Mouse (Mus musculus) liver, postnatal 0 days (tissue): ENCODE data around the gene Gpr162. TPM values are rescaled to one million over a fixed set of nuclear protein-coding genes. Genes with fewer than 3 reads are reported as not detected.

Experiments used
- ATAC-seq: fragments of 200-750 bp; cut with Nextera tagmentation; 2 replicates; pipeline ENCODE4 v1.8.0; 2017; ENCODE audit warnings: mild to moderate bottlenecking, moderate library complexity
- DNase-seq: peaks from one replicate; pipeline ENCODE4 v3.0.0-alpha.2; 2016
- H3K27ac ChIP-seq: fragments of 300-500 bp; sonication (generic); 2 replicates; pipeline ENCODE4 v1.5.1; 2014; ENCODE audit warnings: antibody characterized with exemption, moderate library complexity, mild to moderate bottlenecking, low read depth
- H3K27me3 ChIP-seq: fragments of 300-500 bp; sonication (generic); 2 replicates; pipeline ENCODE4 v1.6.1; 2014; ENCODE audit warnings: low read length, control low read depth, mixed read lengths; ENCODE audit not compliant: insufficient read depth
- H3K36me3 ChIP-seq: fragments of 300-500 bp; sonication (generic); replicated peaks from 2 replicates; pipeline ENCODE4 v1.6.1; 2014; ENCODE audit warnings: mild to moderate bottlenecking, control low read depth, low read length, moderate library complexity, mixed read lengths; ENCODE audit not compliant: insufficient read depth
- H3K4me1 ChIP-seq: fragments of 300-500 bp; sonication (generic); 2 replicates; pipeline ENCODE4 v1.6.1; 2014; ENCODE audit warnings: antibody characterized with exemption, mild to moderate bottlenecking, control low read depth; ENCODE audit not compliant: insufficient read depth
- H3K4me2 ChIP-seq: fragments of 300-500 bp; sonication (generic); 2 replicates; pipeline ENCODE4 v1.6.1; 2014; ENCODE audit warnings: low read depth, mild to moderate bottlenecking, low read length, moderate library complexity, mixed read lengths
- H3K4me3 ChIP-seq: fragments of 300-500 bp; sonication (generic); 2 replicates; pipeline ENCODE4 v1.5.1; 2014; ENCODE audit warnings: low read depth, low read length
- H3K9ac ChIP-seq: fragments of 300-500 bp; sonication (generic); replicated peaks from 2 replicates; pipeline ENCODE4 v1.6.1; 2014; ENCODE audit warnings: mild to moderate bottlenecking, moderate library complexity
- H3K9me3 ChIP-seq: fragments of 300-500 bp; sonication (generic); 2 replicates; pipeline ENCODE4 v1.6.1; 2016; ENCODE audit warnings: mild to moderate bottlenecking, control low read depth, low read length, mixed read lengths
- CTCF ChIP-seq: sonication (generic); IDR thresholded peaks from 2 replicates; pipeline ENCODE4 v1.5.1; 2016; ENCODE audit warnings: antibody characterized with exemption, low read depth
- EP300 ChIP-seq: IDR thresholded peaks from 2 replicates; pipeline ENCODE4 v1.6.1; 2016; ENCODE audit warnings: antibody characterized with exemption, low read depth, mild to moderate bottlenecking
- WGBS: fragments of 180-500 bp; shearing (Covaris S2); extraction: QIAGEN DNeasy Blood & Tissue Kit; methylation state at CpG from one replicate; pipeline ENCODE4 v1.1.7; 2014; ENCODE audit not compliant: insufficient replicate concordance; 5-methylcytosine and 5-hydroxymethylcytosine counted together
- polyA plus RNA-seq: library from polyadenylated mRNA; unstranded; fragments of >200 nt; fragmentation: Nextera tagmentation; extraction: Ambion mirVana; gene quantifications from 2 replicates; pipeline ENCODE4 v1.2.1, GENCODE M21; 2015

Gene Gpr162
- polyA plus RNA-seq, 1 experiment from 2014 or later, result 0.04 TPM

DNA sequence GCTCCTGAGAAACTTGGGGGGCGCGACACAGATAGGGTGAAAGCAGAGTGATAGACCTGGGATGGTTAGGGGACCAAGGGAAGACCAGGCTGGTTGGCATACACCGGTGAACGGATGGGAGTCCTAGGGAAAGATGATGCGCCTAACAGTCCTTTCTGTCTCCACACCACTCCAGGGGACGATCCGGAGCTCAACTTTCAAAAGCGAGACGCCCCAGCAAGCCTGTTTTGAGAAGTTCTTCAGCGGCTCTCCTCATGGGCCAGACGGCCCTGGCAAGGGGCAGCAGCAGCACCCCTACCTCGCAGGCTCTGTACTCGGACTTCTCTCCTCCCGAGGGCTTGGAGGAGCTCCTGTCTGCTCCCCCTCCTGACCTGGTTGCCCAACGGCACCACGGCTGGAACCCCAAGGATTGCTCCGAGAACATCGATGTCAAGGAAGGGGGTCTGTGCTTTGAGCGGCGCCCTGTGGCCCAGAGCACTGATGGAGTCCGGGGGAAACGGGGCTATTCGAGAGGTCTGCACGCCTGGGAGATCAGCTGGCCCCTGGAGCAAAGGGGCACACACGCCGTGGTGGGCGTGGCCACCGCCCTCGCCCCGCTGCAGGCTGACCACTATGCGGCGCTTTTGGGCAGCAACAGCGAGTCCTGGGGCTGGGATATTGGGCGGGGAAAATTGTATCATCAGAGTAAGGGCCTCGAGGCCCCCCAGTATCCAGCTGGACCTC lies 54.6 kb downstream of the Gpr162 start:
- ATAC-seq, result peak; percentile 33
- Histone ChIP-seq H3K36me3 (peaks cover 20% of the 10 kb centered on the region), H3K4me3 (peak overlapping the region; percentile 88), H3K4me2 (peak overlapping the region; percentile 98), H3K9me3 (no peaks in the 10 kb centered on the region), H3K4me1 (peaks cover 47% of the 10 kb centered on the region), H3K27me3 (no peaks in the 10 kb centered on the region), H3K27ac (peak overlapping the region; percentile 95), H3K9ac (peak overlapping the region; percentile 83)
- WGBS, result 1% methylated on average over 35 of the region's 35 CpGs
- peak; percentile 94 for TF ChIP-seq CTCF
- TF ChIP-seq EP300, result no peak
- DNase-seq, result peak; percentile 90

Other genes starting within 250 kb of the Gpr162 start
- gene C1s2, start 227.9 kb downstream of the Gpr162 start, polyA plus RNA-seq, result 0.04 TPM in 1 of 2 replicates, not detected in the other
- 68.7 and 72.6 TPM in 2 replicates for gene Lpcat3, start 201.0 kb downstream of the Gpr162 start, polyA plus RNA-seq
- 93.2 and 96.9 TPM in 2 replicates for gene Emg1, start 151.8 kb downstream of the Gpr162 start, polyA plus RNA-seq
- gene Phb2, start 151.6 kb downstream of the Gpr162 start, polyA plus RNA-seq, result 308 and 318 TPM in 2 replicates
- gene Ptpn6, start 125.3 kb downstream of the Gpr162 start, polyA plus RNA-seq, result 39.2 and 45.1 TPM in 2 replicates
- gene Grcc10, start 122.6 kb downstream of the Gpr162 start, polyA plus RNA-seq, result 148 and 157 TPM in 2 replicates
- not detected in 2 replicates for gene Gm45234, start 108.0 kb downstream of the Gpr162 start, polyA plus RNA-seq
- 1.8 and 1.9 TPM in 2 replicates for gene Atn1, start 107.5 kb downstream of the Gpr162 start, polyA plus RNA-seq
- 0.20 and 0.27 TPM in 2 replicates for gene Eno2, start 94.3 kb downstream of the Gpr162 start, polyA plus RNA-seq
- gene Lrrc23, start 84.3 kb downstream of the Gpr162 start, polyA plus RNA-seq, result 0.16 TPM in 1 of 2 replicates, not detected in the other
- gene Spsb2, start 55.3 kb downstream of the Gpr162 start, polyA plus RNA-seq, result 11.4 and 14.3 TPM in 2 replicates
- gene Tpi1, start 49.7 kb downstream of the Gpr162 start, polyA plus RNA-seq, result 332 and 346 TPM in 2 replicates
- gene Usp5, start 34.5 kb downstream of the Gpr162 start, polyA plus RNA-seq, result 32.2 and 36.6 TPM in 2 replicates
- gene Cdca3, start 34.4 kb downstream of the Gpr162 start, polyA plus RNA-seq, result 96.4 and 98.3 TPM in 2 replicates
- 0.19 TPM in 1 of 2 replicates, not detected in the other for gene Gnb3, start 23.7 kb downstream of the Gpr162 start, polyA plus RNA-seq
- gene P3h3, start 6.2 kb downstream of the Gpr162 start, polyA plus RNA-seq, result 0.80 and 0.88 TPM in 2 replicates
- 0.14 and 0.24 TPM in 2 replicates for gene Cd4, start 24.2 kb upstream of the Gpr162 start, polyA plus RNA-seq
- 0.33 and 0.40 TPM in 2 replicates for gene Lag3, start 47.7 kb upstream of the Gpr162 start, polyA plus RNA-seq
- gene Ptms, start 56.1 kb upstream of the Gpr162 start, polyA plus RNA-seq, result 116 and 145 TPM in 2 replicates
- gene Mlf2, start 67.4 kb upstream of the Gpr162 start, polyA plus RNA-seq, result 119 and 136 TPM in 2 replicates
- gene Cops7a, start 101.6 kb upstream of the Gpr162 start, polyA plus RNA-seq, result 61.0 TPM in 2 replicates
- 0.07 and 0.15 TPM in 2 replicates for gene Pianp, start 132.7 kb upstream of the Gpr162 start, polyA plus RNA-seq
- 3.3 and 3.5 TPM in 2 replicates for gene Zfp384, start 145.2 kb upstream of the Gpr162 start, polyA plus RNA-seq
- 23.8 and 24.3 TPM in 2 replicates for gene Ing4, start 175.8 kb upstream of the Gpr162 start, polyA plus RNA-seq
- gene Acrbp, start 185.7 kb upstream of the Gpr162 start, polyA plus RNA-seq, result 1.3 and 2.0 TPM in 2 replicates
- gene Lpar5, start 203.9 kb upstream of the Gpr162 start, polyA plus RNA-seq, result 0.57 and 0.85 TPM in 2 replicates
- gene Chd4, start 232.0 kb upstream of the Gpr162 start, polyA plus RNA-seq, result 20.0 and 24.5 TPM in 2 replicates